Mouse (Mus musculus) heart, postnatal 4 days (tissue): ENCODE results near the gene Plekhh2. TPM values are rescaled to one million over a fixed set of nuclear protein-coding genes. Genes with fewer than 3 reads are reported as not detected.
A peak's percentile ranks its signal among the peaks of the same experiment; 100 is the strongest.

Experiments
- DNase-seq: peaks from one replicate; pipeline ENCODE4 v3.0.0; 2021
- total RNA-seq, 2 experiments: library from RNA; stranded (reverse); gene quantifications; 2 replicates each; pipeline ENCODE4 v1.2.3; 2021

Gene Plekhh2
- total RNA-seq, 2 experiments from 2014 or later: 6.3 to 6.4 TPM

DNA sequence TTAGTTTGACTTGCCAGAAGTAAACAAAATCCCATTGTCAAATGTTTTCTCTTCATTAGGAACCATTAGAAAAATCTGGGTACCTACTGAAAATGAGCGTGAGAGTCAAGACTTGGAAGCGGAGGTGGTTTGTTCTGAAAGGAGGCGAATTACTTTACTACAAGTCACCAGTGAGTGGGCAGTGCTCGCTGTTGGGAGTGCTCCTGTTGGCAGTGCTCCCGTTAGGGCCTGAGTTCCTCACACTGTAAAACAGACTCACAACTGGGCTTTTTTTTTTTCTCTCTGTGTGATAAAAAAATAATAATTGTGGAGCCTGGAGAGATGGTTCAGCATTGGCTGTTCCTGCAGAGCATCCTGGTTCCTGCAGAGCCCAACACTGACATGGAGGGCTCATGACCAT, 63.4 kb downstream of the Plekhh2 start:
- DNase-seq: no peak

GRCm38 (mm10) chr17:84576621-84577293, 65.1 kb downstream of the Plekhh2 start:
- DNase-seq: no peak

GRCm38 (mm10) chr17:84579249-84579648, 67.6 kb downstream of the Plekhh2 start:
- no peak for DNase-seq

DNA sequence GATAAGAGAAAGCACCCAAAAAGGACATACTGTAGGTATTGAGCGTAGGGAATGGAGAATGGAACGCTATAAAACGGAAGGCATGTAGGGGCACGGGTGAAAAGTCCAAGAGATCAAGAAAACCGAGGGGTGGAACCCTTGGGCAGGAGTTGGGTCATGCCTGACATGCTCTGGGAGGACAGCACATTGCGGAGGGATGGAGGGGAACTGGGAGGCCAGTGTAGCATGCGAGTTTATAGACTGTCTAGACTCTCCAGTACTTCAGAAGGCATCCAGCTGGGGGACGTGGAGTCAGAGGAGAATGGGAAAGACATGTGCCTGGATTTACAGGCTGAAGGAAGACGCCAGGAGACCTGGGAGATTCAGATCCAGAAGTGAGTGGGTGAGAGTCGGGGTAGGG, 68.1 kb downstream of the Plekhh2 start:
- DNase-seq: no peak

DNA sequence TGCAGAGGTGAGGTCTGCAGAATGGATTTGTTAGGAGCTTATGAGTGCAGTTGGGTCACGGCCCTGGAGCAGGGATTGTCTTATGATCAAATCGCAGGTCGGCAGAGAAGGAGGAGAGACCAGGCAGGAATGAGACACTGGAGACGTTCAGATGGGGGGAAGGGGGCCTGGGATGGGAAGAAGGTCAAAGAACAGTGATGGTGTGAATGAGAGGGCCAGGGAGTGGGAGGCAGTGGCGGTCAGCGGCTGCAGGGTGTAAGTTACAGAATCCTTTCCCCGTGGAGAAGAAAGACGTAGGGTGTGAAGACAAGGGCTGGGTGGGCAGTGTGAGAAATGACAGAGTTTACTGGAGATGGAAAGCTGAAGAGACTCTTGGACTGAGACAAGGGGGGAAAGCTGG, 69.1 kb downstream of the Plekhh2 start:
- DNase-seq: no peak

- DNase-seq: no peak
These were observed 70.2 kb downstream of the Plekhh2 start for GRCm38 (mm10) chr17:84581740-84582414.

GRCm38 (mm10) chr17:84584107-84584506, 72.4 kb downstream of the Plekhh2 start:
- DNase-seq: peak; percentile 29

- peak; percentile 59 for DNase-seq
These were observed 73.4 kb downstream of the Plekhh2 start for GRCm38 (mm10) chr17:84585104-84585503.

DNA sequence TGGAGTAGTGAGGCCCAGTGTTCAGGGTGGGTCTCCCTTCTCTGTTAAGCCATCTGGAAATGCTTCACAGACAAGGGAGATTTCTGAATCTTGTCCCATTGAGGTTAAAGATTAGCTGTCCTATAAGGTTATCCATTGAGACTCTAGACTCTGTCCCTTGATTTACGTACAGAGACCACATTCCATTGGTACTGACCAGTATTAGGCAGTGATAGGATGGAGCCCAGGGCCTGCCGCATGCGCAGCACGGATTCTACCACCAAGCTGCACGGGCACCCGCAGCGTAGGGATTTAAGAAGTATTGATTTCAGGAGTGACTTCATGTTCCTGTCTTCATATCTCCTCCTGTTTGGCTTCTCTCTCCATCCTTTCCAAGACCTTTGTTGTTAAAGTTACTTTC, 78.4 kb downstream of the Plekhh2 start:
- no peak for DNase-seq

DNA sequence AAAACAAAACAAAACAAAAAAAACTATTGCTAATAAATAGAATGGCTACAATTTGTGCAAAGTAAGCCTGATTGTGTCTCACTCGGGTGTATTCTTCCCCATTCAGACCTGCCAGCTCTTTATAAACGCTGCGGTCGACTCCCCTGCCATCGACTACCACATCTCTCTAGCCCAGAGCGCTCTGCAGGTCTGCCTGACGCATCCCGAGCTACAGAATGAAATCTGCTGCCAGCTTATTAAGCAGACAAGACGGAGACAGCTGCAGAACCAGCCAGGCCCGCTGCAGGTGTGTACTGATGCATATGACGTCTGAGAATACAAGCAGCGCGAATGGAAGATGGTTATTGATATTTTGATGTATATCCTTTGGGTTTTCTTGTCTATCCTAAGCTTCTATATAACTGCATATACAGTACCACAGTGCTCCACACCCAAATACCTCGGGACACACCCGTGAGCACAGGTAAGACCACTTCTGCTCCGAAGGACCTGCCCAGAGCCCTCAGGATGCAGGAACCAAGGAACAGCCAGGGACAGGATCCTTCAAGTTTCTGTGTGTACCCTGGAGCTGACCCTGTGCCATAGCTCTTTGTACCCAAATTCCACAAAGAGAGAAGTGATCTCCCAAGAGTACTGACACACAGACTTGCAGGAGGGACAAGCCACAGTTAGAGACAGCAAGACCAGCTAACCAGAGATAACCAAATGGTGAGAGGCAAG, 79.9 kb downstream of the Plekhh2 start:
- no peak for DNase-seq

GRCm38 (mm10) chr17:84596015-84596441, 84.3 kb downstream of the Plekhh2 start:
- DNase-seq: no peak

GRCm38 (mm10) chr17:84596501-84596900, 84.8 kb downstream of the Plekhh2 start:
- DNase-seq: no peak

- no peak for DNase-seq
These were observed 86.2 kb downstream of the Plekhh2 start for GRCm38 (mm10) chr17:84597859-84598258.

DNA sequence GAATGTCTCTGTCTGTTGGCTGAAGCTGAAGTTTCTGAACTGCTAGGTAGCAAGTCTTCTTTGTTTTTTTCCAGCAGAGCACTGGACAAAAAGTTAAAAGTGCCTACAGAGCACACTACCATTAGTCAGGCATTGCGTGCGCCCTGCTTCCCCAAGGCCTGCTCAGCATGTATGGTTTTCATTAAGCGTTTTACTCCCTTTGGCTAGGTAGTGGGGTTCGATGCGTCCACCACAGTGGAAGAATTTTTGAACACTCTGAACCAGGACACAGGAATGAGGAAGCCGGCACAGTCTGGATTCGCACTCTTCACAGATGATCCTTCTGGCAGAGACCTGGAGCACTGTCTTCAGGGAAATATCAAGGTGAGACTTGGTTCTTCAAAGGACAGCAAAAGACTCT, 87.2 kb downstream of the Plekhh2 start:
- no peak for DNase-seq

GRCm38 (mm10) chr17:84600051-84600983, 88.6 kb downstream of the Plekhh2 start:
- no peak for DNase-seq

DNA sequence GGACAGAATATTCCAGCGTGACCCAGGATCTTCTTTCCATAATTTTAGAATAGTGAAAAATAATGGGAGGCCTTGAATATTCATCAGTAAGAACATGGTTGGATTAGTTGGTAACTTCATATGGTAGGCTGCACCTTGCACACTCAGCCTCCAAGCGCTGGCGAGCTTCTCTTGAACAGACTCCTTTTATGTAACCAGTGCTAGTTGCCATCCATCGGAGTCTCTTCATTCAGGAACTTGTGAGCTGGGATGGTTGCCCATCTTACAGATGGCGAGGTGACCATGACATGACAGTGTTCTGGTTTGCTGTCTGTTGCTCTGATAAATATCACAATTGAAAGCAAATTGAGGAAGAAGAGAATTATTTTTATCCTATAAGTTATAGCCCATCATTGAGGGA, 90.1 kb downstream of the Plekhh2 start:
- no peak for DNase-seq

- DNase-seq: peak; percentile 35
These were observed 91.5 kb downstream of the Plekhh2 start for GRCm38 (mm10) chr17:84603202-84603627.

DNA sequence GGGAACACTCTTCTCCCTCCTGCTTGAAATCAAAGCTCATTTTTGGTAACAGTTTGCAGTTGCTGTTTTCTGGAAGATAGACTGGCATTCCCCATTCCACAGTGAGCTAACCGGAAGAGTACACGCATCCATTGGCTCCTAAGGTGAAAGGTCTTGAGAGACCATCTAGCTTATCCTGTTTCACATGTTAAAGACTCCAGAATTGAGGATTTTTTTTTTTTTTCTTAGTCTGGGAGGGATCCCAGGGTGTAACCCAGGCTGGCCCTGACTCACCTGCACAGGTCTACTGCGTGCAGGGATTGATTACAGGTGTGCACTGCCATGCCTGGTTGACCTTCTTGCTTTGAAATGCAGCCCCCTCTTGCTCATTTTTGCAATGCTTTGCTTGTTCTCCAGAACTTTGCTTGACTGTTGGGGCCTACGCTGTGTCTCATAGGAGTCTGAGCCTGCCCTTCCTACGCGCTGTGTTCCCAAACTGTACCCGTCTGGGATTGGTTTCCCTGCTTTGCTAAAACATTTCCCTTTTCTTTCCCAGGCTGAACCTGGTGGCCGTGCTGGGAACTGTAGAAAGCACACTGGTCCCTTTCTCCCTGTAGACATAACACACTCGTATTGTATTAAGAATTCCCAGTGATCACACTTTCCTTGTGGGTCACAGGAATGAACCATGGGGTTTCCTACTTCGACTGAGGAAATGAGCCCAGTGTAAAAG, 92.2 kb downstream of the Plekhh2 start:
- no peak for DNase-seq

GRCm38 (mm10) chr17:84606976-84607375, 95.3 kb downstream of the Plekhh2 start:
- DNase-seq: no peak

- DNase-seq: no peak
These were observed 95.9 kb downstream of the Plekhh2 start for GRCm38 (mm10) chr17:84607617-84608016.

DNA sequence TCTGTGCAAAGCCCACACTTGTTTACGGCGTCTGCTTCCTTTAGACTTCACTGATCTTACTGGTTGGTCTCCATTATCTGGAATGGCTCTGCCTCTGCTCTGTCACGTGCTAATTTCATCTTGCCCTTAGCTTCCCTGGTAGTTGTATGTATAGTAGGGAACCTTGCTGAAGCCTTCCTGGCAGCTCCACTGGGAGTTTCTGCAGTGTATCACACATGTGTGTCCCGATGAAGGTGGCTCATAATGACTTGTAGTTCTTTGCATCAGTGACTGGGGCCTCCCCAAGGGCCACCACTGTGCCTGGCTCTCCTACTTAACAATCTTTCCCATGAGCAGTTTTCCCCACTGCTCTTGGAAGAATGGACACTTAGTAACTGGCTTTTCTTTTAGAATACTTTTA, 96.9 kb downstream of the Plekhh2 start:
- no peak for DNase-seq

GRCm38 (mm10) chr17:84611500-84611899, 99.8 kb downstream of the Plekhh2 start:
- peak; percentile 24 for DNase-seq
